Mouse (Mus musculus) embryo, embryonic 9.5 days (tissue): Measurements from ENCODE around the gene Apopt1.

ENCODE experiments used
- DNase-seq: peaks from one replicate; pipeline ENCODE4 v3.0.0-alpha.2; 2017; ENCODE audit errors: extremely low spot score

The Apopt1 gene

DNA sequence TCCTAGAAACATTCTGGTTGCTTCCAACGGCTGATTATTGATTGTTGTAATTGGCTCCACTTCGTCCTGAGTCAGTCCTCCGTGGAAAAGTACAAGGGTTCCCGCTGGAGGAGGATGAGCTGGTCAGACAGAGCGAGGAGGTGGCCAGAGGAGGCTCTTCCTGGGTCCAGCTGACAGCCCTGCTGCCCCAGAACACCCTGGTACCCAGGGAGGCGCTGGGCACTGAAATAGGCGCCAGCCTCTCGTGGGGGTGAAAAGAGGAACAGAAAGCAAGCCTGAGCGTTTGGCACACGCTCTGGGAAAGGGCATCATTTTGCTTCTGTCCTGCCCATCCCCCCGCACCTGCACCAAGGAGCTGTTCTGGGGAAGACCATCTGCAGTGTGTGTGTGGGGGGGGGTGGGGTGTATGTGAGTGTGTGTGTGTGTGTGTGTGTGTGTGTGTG, 30.9 kb downstream of the Apopt1 start:
- no peak for DNase-seq

- DNase-seq = no peak
These were observed 32.2 kb downstream of the Apopt1 start for GRCm38 (mm10) chr12:111745274-111745673.

DNA sequence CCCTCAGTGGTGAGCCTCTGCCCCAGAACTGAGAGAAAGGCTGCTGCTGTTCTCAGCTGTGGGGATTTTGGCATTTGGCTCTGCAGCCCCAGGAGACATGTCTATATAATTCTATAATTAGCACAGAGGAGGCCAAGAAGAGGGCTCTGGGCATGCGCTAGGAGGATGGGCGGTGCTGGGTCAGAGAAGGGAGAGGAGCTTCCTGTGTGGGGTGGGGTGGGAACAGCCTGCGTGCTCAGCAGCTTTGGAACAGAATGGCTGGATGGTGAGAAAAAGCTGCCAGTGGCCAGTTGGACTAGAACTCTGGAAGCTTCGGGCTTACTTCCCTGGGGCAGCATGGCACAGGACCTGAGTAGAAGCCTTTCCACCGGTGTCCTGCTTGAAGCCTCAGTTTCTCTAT, 33.0 kb downstream of the Apopt1 start:
- DNase-seq = no peak

GRCm38 (mm10) chr12:111747421-111747820, 34.4 kb downstream of the Apopt1 start:
- no peak for DNase-seq

DNA sequence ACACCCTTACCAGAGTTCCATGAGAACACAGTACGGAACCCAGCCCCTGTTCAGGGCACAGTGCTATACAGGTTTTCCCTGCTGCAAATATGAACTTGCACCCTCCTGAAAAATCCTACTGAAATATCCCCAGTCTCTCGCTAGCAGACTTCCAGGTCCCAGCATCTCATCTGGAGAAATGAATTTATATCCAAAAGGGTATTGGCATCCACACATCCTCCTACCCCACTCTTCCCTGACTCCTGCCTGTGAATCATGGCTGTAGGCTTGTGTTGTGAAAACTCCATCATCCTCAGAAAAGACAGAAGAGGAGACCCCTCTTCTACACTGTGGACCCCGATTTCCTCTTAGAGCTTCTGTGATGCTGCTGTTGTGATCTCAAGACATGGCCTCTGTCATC, 37.7 kb downstream of the Apopt1 start:
- DNase-seq = no peak

DNA sequence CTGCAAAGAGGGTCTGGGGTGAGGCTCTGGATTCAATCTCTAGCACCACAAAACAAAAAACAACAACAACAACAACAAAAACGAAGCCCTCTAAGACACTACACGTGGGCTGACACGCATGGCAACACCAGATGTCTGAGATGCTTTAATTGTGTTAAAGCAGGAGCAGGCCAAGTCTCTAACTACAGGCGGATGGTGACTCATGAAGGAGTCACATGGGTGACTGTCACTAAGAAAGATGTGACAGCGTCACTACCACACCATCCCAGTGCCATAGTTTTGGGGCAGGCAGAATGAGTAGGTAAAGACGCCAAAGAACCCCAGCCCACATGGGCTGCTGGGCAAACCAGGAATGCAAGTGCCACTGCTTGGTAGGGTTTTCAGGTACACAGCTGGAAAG, 39.4 kb downstream of the Apopt1 start:
- no peak for DNase-seq

GRCm38 (mm10) chr12:111753347-111753746, 40.3 kb downstream of the Apopt1 start:
- DNase-seq = no peak

- no peak for DNase-seq
These were observed 41.6 kb downstream of the Apopt1 start for GRCm38 (mm10) chr12:111754710-111755109.

DNA sequence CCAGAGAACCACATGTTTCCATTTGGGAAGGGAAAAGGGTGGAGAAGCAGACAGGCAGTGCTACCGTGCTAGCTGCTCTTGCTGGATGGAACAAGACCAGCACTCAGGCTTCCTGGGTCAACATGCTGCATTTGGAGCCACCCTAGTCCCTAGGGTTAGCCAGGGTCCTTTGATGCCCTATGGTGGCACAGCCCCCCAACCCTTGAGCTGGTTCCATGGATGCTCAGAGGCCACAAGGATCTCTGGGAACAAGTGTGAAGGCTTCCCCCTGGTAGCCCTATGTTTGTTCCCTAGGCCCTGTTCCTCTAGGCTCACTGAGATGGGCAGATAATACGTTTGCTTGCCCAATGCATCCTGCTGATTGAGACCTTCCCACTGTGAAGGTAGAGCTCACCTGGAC, 42.2 kb downstream of the Apopt1 start:
- no peak for DNase-seq

GRCm38 (mm10) chr12:111756082-111756697, 43.1 kb downstream of the Apopt1 start:
- no peak for DNase-seq

DNA sequence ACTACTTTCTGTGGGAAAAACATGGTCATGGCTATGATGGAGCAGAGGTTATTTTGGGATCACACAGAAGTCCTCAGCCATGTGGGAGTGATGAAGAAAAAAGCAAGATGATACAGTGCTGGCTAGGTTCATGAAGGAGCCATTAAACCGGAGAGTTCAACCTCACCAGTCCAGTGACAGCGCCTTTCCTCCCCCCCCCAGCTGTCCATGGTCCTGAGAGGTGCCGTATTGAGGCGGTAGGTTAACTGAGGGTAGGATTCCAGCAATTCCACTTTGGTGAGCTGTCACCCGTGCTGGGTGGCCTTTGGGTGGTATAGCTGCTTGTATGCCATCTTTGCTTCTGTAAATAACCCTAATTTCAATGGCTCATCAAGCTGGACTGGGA, 43.6 kb downstream of the Apopt1 start:
- no peak for DNase-seq

GRCm38 (mm10) chr12:111757561-111758325, 44.7 kb downstream of the Apopt1 start:
- DNase-seq = no peak

- DNase-seq = peak; percentile 80
These were observed 45.5 kb downstream of the Apopt1 start, which contains the start of gene Klc1 for GRCm38 (mm10) chr12:111758381-111759175. TSS of gene Klc1 (plus strand) at chr12:111758849.

- peak; percentile 62 for DNase-seq
These were observed 46.4 kb downstream of the Apopt1 start for GRCm38 (mm10) chr12:111759176-111760061.

DNA sequence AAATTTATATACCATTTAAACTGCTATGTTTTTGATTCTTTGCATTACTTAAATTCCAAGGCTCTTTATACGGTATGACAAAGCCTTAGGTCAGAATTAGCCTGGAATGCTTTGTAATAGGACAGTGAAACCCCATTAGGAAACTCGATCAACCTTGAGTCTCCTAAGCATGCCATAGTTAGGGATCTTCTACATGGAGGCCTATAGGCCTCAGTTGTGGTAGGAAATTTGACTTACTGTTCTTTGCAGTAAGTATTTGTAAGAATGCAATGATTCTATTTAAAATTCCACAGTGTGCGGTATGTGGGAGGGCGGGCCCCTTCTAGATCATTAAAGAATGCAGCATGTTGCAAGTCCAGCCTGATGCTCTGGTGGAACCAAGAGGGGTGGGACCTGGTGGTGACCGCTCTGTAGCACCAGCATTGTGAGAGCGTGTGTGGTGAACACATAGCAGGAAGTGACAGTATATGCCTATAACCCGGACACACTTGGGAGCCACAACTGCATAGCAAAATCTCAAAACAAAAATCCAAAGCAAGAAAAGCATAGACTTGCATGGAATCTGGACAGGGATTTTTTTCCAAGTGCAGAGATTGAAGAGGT, 47.3 kb downstream of the Apopt1 start:
- no peak for DNase-seq

- DNase-seq = no peak
These were observed 49.7 kb downstream of the Apopt1 start for GRCm38 (mm10) chr12:111762620-111763280.

- peak; percentile 74 for DNase-seq
These were observed 53.5 kb downstream of the Apopt1 start for GRCm38 (mm10) chr12:111766313-111767236.

- DNase-seq = no peak
These were observed 55.4 kb downstream of the Apopt1 start for GRCm38 (mm10) chr12:111768322-111768928.

DNA sequence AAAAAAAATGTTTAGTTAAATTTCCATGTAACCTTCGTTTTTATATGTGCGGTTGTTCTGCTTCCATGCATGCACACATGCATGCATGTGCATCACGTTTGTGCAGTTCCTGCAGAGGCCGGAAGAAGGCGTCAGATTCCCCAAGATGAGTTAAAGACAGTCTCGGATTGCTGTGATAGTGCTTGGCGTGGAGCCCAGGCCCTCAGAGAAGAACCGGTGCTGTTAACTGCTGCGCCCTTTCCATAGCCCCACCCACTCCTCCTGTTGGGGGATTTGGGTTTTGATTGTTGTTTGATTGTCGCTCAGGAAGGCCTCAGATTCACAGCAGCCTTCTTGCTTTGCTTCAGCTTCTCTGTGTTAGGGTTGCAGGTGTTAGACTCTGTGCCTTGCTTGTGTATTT, 56.2 kb downstream of the Apopt1 start:
- DNase-seq = no peak
